Comparison of ENCODE assay signal across 8 mouse cellular contexts in the genomic region with DNA sequence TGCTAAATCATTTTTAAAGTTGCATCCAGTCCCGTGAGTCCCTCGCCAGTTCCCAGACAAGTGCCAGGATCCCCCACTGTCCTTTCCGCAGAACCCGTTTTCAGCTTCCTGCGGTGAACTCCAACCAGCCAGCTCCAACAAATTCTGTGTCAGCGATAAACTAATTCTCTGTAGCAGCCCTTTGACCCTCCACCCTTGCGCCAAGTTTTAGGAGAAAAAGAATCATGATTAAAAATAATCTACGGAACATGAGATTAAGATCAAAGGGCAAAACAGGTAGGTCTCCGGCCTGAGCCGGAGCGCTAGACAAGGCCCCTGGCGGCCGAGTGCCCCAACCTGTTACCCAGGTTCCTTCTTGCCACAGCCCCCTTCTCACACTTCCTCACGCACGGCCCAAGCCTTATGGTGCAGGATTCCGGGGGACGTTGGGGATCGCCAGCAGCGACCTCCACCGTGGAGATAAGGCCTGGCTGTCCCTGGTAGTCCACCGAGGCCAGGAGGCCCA. TPM values are rescaled to one million over a fixed set of nuclear protein-coding genes. Genes with fewer than 3 reads are reported as not detected.
A peak's percentile ranks its signal among the peaks of the same experiment; 100 is the strongest.
DNase-seq lines count a peak whose midpoint lies in the region; ATAC-seq and TF ChIP-seq lines count a peak whose summit lies in the region.

No protein-coding gene starts in this region.

- 0 out of 2 replicates have a peak, but pooled peaks cover 6% of the 10 kb centered on the region for H3K36me3 ChIP-seq in hindbrain, postnatal 0 days (ENCODE audit: insufficient read depth, low read length)
- peaks cover 12% of the 10 kb centered on the region for H3K36me3 ChIP-seq in lung, embryonic 16.5 days (ENCODE audit: control insufficient read depth, insufficient read depth, low read length)

- H3K27me3 ChIP-seq in hindbrain, postnatal 0 days (ENCODE audit: insufficient read depth, low read length) = no peaks in the 10 kb centered on the region
- H3K27me3 ChIP-seq in lung, embryonic 16.5 days (ENCODE audit: control insufficient read depth, insufficient read depth, low read depth, low read length) = no peaks in the 10 kb centered on the region

- ATAC-seq in activated CD4-positive, CD25-positive, alpha-beta regulatory T cell, adult 4 months = peak; percentile 12
- ATAC-seq in hindbrain, postnatal 0 days = peak; percentile 80
- ATAC-seq in lung, embryonic 16.5 days (ENCODE audit: low read depth) = peak; percentile 74

- peak; percentile 64 to 75 for DNase-seq in kidney, adult 8-10 months
- DNase-seq in kidney, adult 11 months = no peak
- DNase-seq in hindbrain, postnatal 0 days (ENCODE audit: low spot score) = no peak
- peak; percentile 66 for DNase-seq in yolk sac, embryonic 10.5 days (ENCODE audit: low spot score)
- no peak for DNase-seq in T-cell, adult 2 months (ENCODE audit: low spot score)

- H3K9me3 ChIP-seq in hindbrain, postnatal 0 days (ENCODE audit: low read length) = no peaks in the 10 kb centered on the region
- H3K9me3 ChIP-seq in lung, embryonic 16.5 days (ENCODE audit: control insufficient read depth, low read length) = no peaks in the 10 kb centered on the region

- H3K4me3 ChIP-seq in embryonic fibroblast, embryonic 13.5 days (ENCODE audit: insufficient read depth, low read length) = peak overlapping the region; percentile 77
- peak overlapping the region; percentile 96 for H3K4me3 ChIP-seq in hindbrain, postnatal 0 days (ENCODE audit: low read length)
- H3K4me3 ChIP-seq in lung, embryonic 16.5 days (ENCODE audit: low read length) = peak overlapping the region; percentile 93

- peaks cover 3% of the 10 kb centered on the region for H3K4me1 ChIP-seq in embryonic fibroblast, embryonic 13.5 days (ENCODE audit: control insufficient read depth, insufficient read depth, low read length)
- H3K4me1 ChIP-seq in hindbrain, postnatal 0 days (ENCODE audit: insufficient read depth, low read length) = peaks cover 14% of the 10 kb centered on the region; the same call in 1 of the 2 replicates
- H3K4me1 ChIP-seq in lung, embryonic 16.5 days (replicated peaks; ENCODE audit: control insufficient read depth, insufficient read depth, low read length) = peaks cover 18% of the 10 kb centered on the region

- TF ChIP-seq CTCF in embryonic fibroblast, embryonic 13.5 days (IDR thresholded peaks at IDR 0.05; ENCODE audit: borderline replicate concordance, insufficient read depth, low read length) = no peak
- TF ChIP-seq CTCF in hindbrain, postnatal 0 days (IDR thresholded peaks at IDR 0.05; ENCODE audit: low read depth) = no peak

- peak overlapping the region; percentile 85 for H3K9ac ChIP-seq in hindbrain, postnatal 0 days (replicated peaks; ENCODE audit: low read length)
- H3K9ac ChIP-seq in lung, embryonic 16.5 days (ENCODE audit: low read length) = peak overlapping the region; percentile 96

- peak overlapping the region; percentile 85 for H3K4me2 ChIP-seq in hindbrain, postnatal 0 days (ENCODE audit: low read depth, low read length)
- peak overlapping the region; percentile 78 for H3K4me2 ChIP-seq in lung, embryonic 16.5 days (ENCODE audit: low read depth, low read length)

- TF ChIP-seq POLR2A in embryonic fibroblast, embryonic 13.5 days (IDR thresholded peaks at IDR 0.05; ENCODE audit: low read depth, low read length) = no peak

- H3K27ac ChIP-seq in embryonic fibroblast, embryonic 13.5 days (ENCODE audit: insufficient read depth, low read length) = peak overlapping the region; percentile 62
- H3K27ac ChIP-seq in hindbrain, postnatal 0 days = peak overlapping the region; percentile 90
- peak overlapping the region; percentile 95 for H3K27ac ChIP-seq in lung, embryonic 16.5 days (ENCODE audit: low read length)

- 0% methylated on average over 21 of the region's 21 CpGs for WGBS in hindbrain, postnatal 0 days
- WGBS in lung, embryonic 16.5 days = 0% methylated on average over 21 of the region's 21 CpGs

RNA-seq across cellular contexts. Expression of a gene that starts 0.5 kb away (rescaled TPM):
- 100 to 1,000 TPM; 451 to 533 TPM for polyA plus RNA-seq in activated CD4-positive, CD25-positive, alpha-beta regulatory T cell, adult 4 months (2017; shearing (Covaris generic))
- polyA plus RNA-seq in embryonic fibroblast, embryonic 13.5 days (2011; ENCODE audit: insufficient read length, low read depth, missing spikeins) = 132 and 159 TPM in 2 replicates
- 643 and 734 TPM in 2 replicates for total RNA-seq in hindbrain, postnatal 0 days (2014; rRNA removed)
- 747 and 812 TPM in 2 replicates for polyA plus RNA-seq in hindbrain, postnatal 0 days (2015; fragmentation: Nextera tagmentation; extraction: Ambion mirVana)
- polyA plus RNA-seq in lung, embryonic 16.5 days (2015; fragmentation: Nextera tagmentation; extraction: Ambion mirVana) = 530 and 633 TPM in 2 replicates

RNA-seq across cellular contexts. Expression of a gene that starts 13.0 kb away (rescaled TPM):
- 1,000 to 10,000 TPM; 1,580 to 2,609 TPM for polyA plus RNA-seq in activated CD4-positive, CD25-positive, alpha-beta regulatory T cell, adult 4 months (2017; shearing (Covaris generic))
- polyA plus RNA-seq in embryonic fibroblast, embryonic 13.5 days (2011; ENCODE audit: insufficient read length, low read depth, missing spikeins) = 1,481 and 1,872 TPM in 2 replicates
- 132 and 176 TPM in 2 replicates for total RNA-seq in hindbrain, postnatal 0 days (2014; rRNA removed)
- polyA plus RNA-seq in hindbrain, postnatal 0 days (2015; fragmentation: Nextera tagmentation; extraction: Ambion mirVana) = 368 and 402 TPM in 2 replicates
- polyA plus RNA-seq in lung, embryonic 16.5 days (2015; fragmentation: Nextera tagmentation; extraction: Ambion mirVana) = 779 and 791 TPM in 2 replicates

Comparison
In these comparisons a context has a peak if more than half of its experiments do, and no peak if none do; other contexts are left out.
1. DNase-seq: peak in kidney, adult 8-10 months (2 of 2) and yolk sac, embryonic 10.5 days (single experiment); none in kidney, adult 11 months (single experiment), hindbrain, postnatal 0 days (single experiment) and T-cell, adult 2 months (single experiment).
2. ATAC-seq: peak in every context shown above with its lines; median percentile 80 in hindbrain, postnatal 0 days; 74 in lung, embryonic 16.5 days; 12 in activated CD4-positive, CD25-positive, alpha-beta regulatory T cell, adult 4 months.
3. Peak in every context shown above with its lines, with median percentiles within 50 percentile points of each other: H3K27ac ChIP-seq and H3K4me3 ChIP-seq.